In genomic region chr3:84826405-84826804, GRCm38 (mm10) we compare ENCODE assay signal across 13 mouse cellular contexts. TPM values are rescaled to one million over a fixed set of nuclear protein-coding genes. Genes with fewer than 3 reads are reported as not detected.
A peak's percentile ranks its signal among the peaks of the same experiment; 100 is the strongest.
DNase-seq lines count a peak whose midpoint lies in the region; ATAC-seq and TF ChIP-seq lines count a peak whose summit lies in the region.
"Had no signal": no experiment of that assay in that cellular context is flagged by ENCODE, and none has a peak within 500 bp of the region (broad histone marks: within the 10 kb centered on the region; RNA-seq: fewer than 3 reads in every experiment).

No protein-coding gene starts in this region.

- no peak overlapping the region for H3K9ac ChIP-seq in hindbrain, postnatal 0 days (replicated peaks; ENCODE audit: low read length)
- no peak overlapping the region for H3K9ac ChIP-seq in hindbrain, embryonic 16.5 days (ENCODE audit: low read depth, low read length)
- no peak overlapping the region for H3K9ac ChIP-seq in ES-Bruce4 (ENCODE audit: low read depth, poor library complexity, severe bottlenecking)
- H3K9ac ChIP-seq: limb, embryonic 12.5 days had no signal

- no peak for TF ChIP-seq POLR2A in ES-Bruce4 (IDR thresholded peaks at IDR 0.05; ENCODE audit: insufficient read depth, low read length)

- no peak for TF ChIP-seq EP300 in ES-Bruce4 (IDR thresholded peaks at IDR 0.05; ENCODE audit: insufficient read depth, low read depth, low read length)

- ATAC-seq in hindbrain, postnatal 0 days: no peak
- ATAC-seq in hindbrain, embryonic 16.5 days: no peak
- peak; percentile 26; the same call in 1 of the 2 replicates for ATAC-seq in megakaryocyte, adult 5-6 weeks (ENCODE audit: poor library complexity, severe bottlenecking)

- H3K27ac ChIP-seq in hindbrain, postnatal 0 days: no peak overlapping the region
- H3K27ac ChIP-seq in hindbrain, embryonic 16.5 days (ENCODE audit: low read depth, low read length): no peak overlapping the region
- H3K27ac ChIP-seq in ES-Bruce4 (ENCODE audit: insufficient read depth, low read length): peak overlapping the region; percentile 54; the same call in 1 of the 2 replicates
- no peak overlapping the region for H3K27ac ChIP-seq in left cerebral cortex, adult 2 months
- H3K27ac ChIP-seq: layer of hippocampus, adult 2 months; limb, embryonic 12.5 days had no signal

- H3K27me3 ChIP-seq in hindbrain, postnatal 0 days (ENCODE audit: insufficient read depth, low read length): no peaks in the 10 kb centered on the region
- H3K27me3 ChIP-seq in hindbrain, embryonic 16.5 days (replicated peaks; ENCODE audit: control insufficient read depth, insufficient read depth, low read length): no peaks in the 10 kb centered on the region
- H3K27me3 ChIP-seq in ES-Bruce4 (ENCODE audit: control insufficient read depth, insufficient read depth, low read length, poor library complexity, severe bottlenecking): no peaks in the 10 kb centered on the region
- H3K27me3 ChIP-seq: limb, embryonic 12.5 days had no signal

- no peak overlapping the region for H3K4me3 ChIP-seq in hindbrain, postnatal 0 days (ENCODE audit: low read length)
- H3K4me3 ChIP-seq in hindbrain, embryonic 16.5 days (ENCODE audit: low read length): no peak overlapping the region
- no peak overlapping the region for H3K4me3 ChIP-seq in ES-Bruce4 (ENCODE audit: low read depth, low read length)
- H3K4me3 ChIP-seq in left cerebral cortex, adult 2 months: no peak overlapping the region
- H3K4me3 ChIP-seq: layer of hippocampus, adult 2 months; limb, embryonic 12.5 days had no signal

- intact Hi-C loops in left cerebral cortex, adult 2 months (cut with DNase I): no loop called here

- no peaks in the 10 kb centered on the region for H3K4me1 ChIP-seq in hindbrain, postnatal 0 days (ENCODE audit: insufficient read depth, low read length)
- no peaks in the 10 kb centered on the region for H3K4me1 ChIP-seq in hindbrain, embryonic 16.5 days (ENCODE audit: control insufficient read depth, insufficient read depth, low read depth, low read length)
- no peaks in the 10 kb centered on the region for H3K4me1 ChIP-seq in ES-Bruce4 (ENCODE audit: control insufficient read depth, insufficient read depth, low read length)
- H3K4me1 ChIP-seq: limb, embryonic 12.5 days had no signal

- no peaks in the 10 kb centered on the region for H3K36me3 ChIP-seq in hindbrain, postnatal 0 days (ENCODE audit: insufficient read depth, low read length)
- H3K36me3 ChIP-seq in hindbrain, embryonic 16.5 days (ENCODE audit: control insufficient read depth, insufficient read depth, low read length): no peaks in the 10 kb centered on the region
- 0 out of 2 replicates have a peak, but pooled peaks cover 2% of the 10 kb centered on the region for H3K36me3 ChIP-seq in ES-Bruce4 (ENCODE audit: control insufficient read depth, insufficient read depth, low read length, poor library complexity, severe bottlenecking)
- H3K36me3 ChIP-seq: limb, embryonic 12.5 days had no signal

- DNase-seq in hindbrain, postnatal 0 days (ENCODE audit: low spot score): peak; percentile 34
- peak; percentile 15 for DNase-seq in brain, adult 2 months (ENCODE audit: low read depth, low spot score)
- DNase-seq in left cerebral cortex, adult 2 months (ENCODE audit: extremely low spot score in 1 of 2, low spot score in 2 of 2): no peak
- DNase-seq in cerebellum, postnatal 36 days: no peak
- DNase-seq in thymus, postnatal 36 days: no peak
- DNase-seq: gastrocnemius, postnatal 10 days; thymus, adult 2 months had no signal

- no peak for TF ChIP-seq CTCF in hindbrain, postnatal 0 days (IDR thresholded peaks at IDR 0.05; ENCODE audit: low read depth)
- TF ChIP-seq CTCF in ES-Bruce4 (IDR thresholded peaks at IDR 0.05; ENCODE audit: low read depth, low read length): no peak
- no peak for TF ChIP-seq CTCF in left cerebral cortex, adult 2 months (IDR thresholded peaks at IDR 0.05)

- H3K9me3 ChIP-seq in hindbrain, postnatal 0 days (ENCODE audit: low read length): no peaks in the 10 kb centered on the region
- no peaks in the 10 kb centered on the region for H3K9me3 ChIP-seq in hindbrain, embryonic 16.5 days (ENCODE audit: control insufficient read depth, low read length)
- H3K9me3 ChIP-seq in ES-Bruce4 (replicated peaks; ENCODE audit: control insufficient read depth, insufficient read depth, low read length, poor library complexity, severe bottlenecking): no peaks in the 10 kb centered on the region
- H3K9me3 ChIP-seq: limb, embryonic 12.5 days had no signal

- 75% methylated on average over 3 of the region's 3 CpGs for WGBS in hindbrain, postnatal 0 days
- WGBS in hindbrain, embryonic 16.5 days: 81% methylated on average over 3 of the region's 3 CpGs

- H3K4me2 ChIP-seq in hindbrain, postnatal 0 days (ENCODE audit: low read depth, low read length): no peak overlapping the region
- no peak overlapping the region for H3K4me2 ChIP-seq in hindbrain, embryonic 16.5 days (ENCODE audit: low read length)
- H3K4me2 ChIP-seq: limb, embryonic 12.5 days; midbrain, embryonic 11.5 days had no signal

RNA-seq across cellular contexts. Expression of gene Fbxw7, which starts 11.3 kb away (rescaled TPM):
- total RNA-seq in hindbrain, postnatal 0 days (2014; rRNA removed): 40.6 and 40.7 TPM in 2 replicates
- polyA plus RNA-seq in hindbrain, postnatal 0 days (2015; fragmentation: Nextera tagmentation; extraction: Ambion mirVana): 39.2 and 40.1 TPM in 2 replicates
- polyA plus RNA-seq in hindbrain, embryonic 16.5 days (2015; fragmentation: Nextera tagmentation; extraction: Ambion mirVana): 35.2 and 39.3 TPM in 2 replicates
- 33.8 and 34.4 TPM in 2 replicates for polyA plus RNA-seq in ES-Bruce4 (2011; ENCODE audit: insufficient read depth, insufficient read length, low read depth, missing spikeins)
- total RNA-seq in megakaryocyte, adult 5-6 weeks (2015): 7.8 and 8.2 TPM in 2 replicates
- 18.7 and 19.8 TPM in 2 replicates for total RNA-seq in megakaryocyte, adult 5-6 weeks (2017)
- 100 to 1,000 TPM; 234 to 282 TPM for total RNA-seq in left cerebral cortex, adult 2 months (2021)

Comparison
In these comparisons a context has a peak if more than half of its experiments do, and no peak if none do; other contexts are left out.
1. DNase-seq: peak in hindbrain, postnatal 0 days (single experiment) and brain, adult 2 months (single experiment); none in left cerebral cortex, adult 2 months (0 of 2), cerebellum, postnatal 36 days (0 of 2) and thymus, postnatal 36 days (0 of 2).